Mouse (Mus musculus) ES-E14 (cell line): ENCODE data around the gene Gm7030.

Experiments
- CHD2 ChIP-seq: IDR thresholded peaks from 2 replicates; pipeline ENCODE4 v1.6.1; 2014; ENCODE audit warnings: mild to moderate bottlenecking, low read depth, low read length, inconsistent platforms
- ZC3H11A ChIP-seq: IDR thresholded peaks from 2 replicates; pipeline ENCODE4 v1.6.1; 2012; ENCODE audit warnings: low read depth, mild to moderate bottlenecking, inconsistent platforms, low read length, borderline replicate concordance

DNA sequence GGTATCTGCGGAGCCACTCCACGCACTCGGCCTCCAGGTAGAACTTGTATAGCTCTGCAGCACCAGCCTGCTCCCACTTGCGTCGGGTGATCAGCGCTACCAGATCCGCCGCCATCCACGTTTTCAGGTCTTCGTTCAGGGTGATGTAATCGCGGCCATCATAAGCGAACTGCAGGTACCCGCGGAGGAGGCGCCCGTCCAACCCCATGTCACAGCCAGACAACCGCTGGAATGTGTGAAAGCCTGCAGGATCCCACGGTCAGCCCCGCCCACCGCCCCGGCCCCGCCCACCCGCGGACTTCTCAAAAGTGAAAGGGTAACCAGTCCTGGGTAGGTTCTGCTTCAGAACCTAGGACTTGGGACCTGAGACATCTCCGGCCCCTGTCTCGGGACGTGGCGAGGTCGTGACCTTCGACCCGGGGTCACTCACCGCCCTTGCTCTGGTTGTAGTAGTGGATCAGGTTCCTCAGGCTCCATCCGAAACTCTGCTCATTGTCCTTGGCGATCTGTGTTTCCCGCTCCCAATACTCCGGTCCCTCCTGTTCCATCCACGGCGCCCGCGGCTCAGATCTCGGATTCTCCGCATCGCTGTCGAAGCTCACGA is 45.9 kb downstream of the Gm7030 start:
- no peak for TF ChIP-seq CHD2
- no peak for TF ChIP-seq ZC3H11A
